Mouse (Mus musculus) cerebellum, adult 2 months (tissue): ENCODE results near the gene Muc3.

Experiments used
- CTCF ChIP-seq: fragments of 200-500 bp; IDR thresholded peaks from 2 replicates; pipeline ENCODE4 v1.5.1; 2011; ENCODE audit warnings: low read depth, mild to moderate bottlenecking, control low read depth, low read length, moderate library complexity, borderline replicate concordance; ENCODE audit not compliant: insufficient read depth
- POLR2A ChIP-seq: fragments of 200-500 bp; IDR thresholded peaks from 2 replicates; pipeline ENCODE4 v1.6.1; 2011; ENCODE audit warnings: low read length, control low read depth, borderline replicate concordance; ENCODE audit not compliant: insufficient read depth

- TF ChIP-seq CTCF (peak; percentile 75), POLR2A (no peak)
Observed at GRCm38 (mm10) chr5:137107024-137107423, 42.1 kb downstream of the Muc3 start.
